Mouse (Mus musculus): Measurements from ENCODE around the gene Gm20388.

Gene Gm20388

GRCm38 (mm10) chr8:120745226-120745625, 834.6 kb downstream of the Gm20388 start:
- peak in 1 of 2 experiments; percentile 53 for DNase-seq

GRCm38 (mm10) chr8:120746007-120746701, 835.5 kb downstream of the Gm20388 start:
- peak; percentile 71 to 74 for DNase-seq

GRCm38 (mm10) chr8:120747286-120747685, 836.6 kb downstream of the Gm20388 start:
- DNase-seq = peak in 1 of 2 experiments; percentile 55

- DNase-seq = no peak
Observed at GRCm38 (mm10) chr8:120750616-120751015, 840.0 kb downstream of the Gm20388 start.

GRCm38 (mm10) chr8:120751226-120752081, 840.8 kb downstream of the Gm20388 start:
- DNase-seq = no peak

- no peak for DNase-seq
Observed at GRCm38 (mm10) chr8:120752082-120752452, 841.4 kb downstream of the Gm20388 start.

- DNase-seq = no peak
Observed at GRCm38 (mm10) chr8:120753476-120753875, 842.8 kb downstream of the Gm20388 start.

GRCm38 (mm10) chr8:120755306-120756297, 845.0 kb downstream of the Gm20388 start:
- no peak for DNase-seq

GRCm38 (mm10) chr8:120758005-120758404, 847.4 kb downstream of the Gm20388 start:
- peak in 1 of 2 experiments; percentile 56 for DNase-seq

- DNase-seq = peak in 1 of 2 experiments; percentile 56
Observed at GRCm38 (mm10) chr8:120759847-120760246, 849.2 kb downstream of the Gm20388 start.

GRCm38 (mm10) chr8:120760341-120761215, 849.9 kb downstream of the Gm20388 start:
- peak; percentile 68 to 69 for DNase-seq

- peak in 1 of 2 experiments; percentile 9 for DNase-seq
Observed at GRCm38 (mm10) chr8:120763267-120763666, 852.6 kb downstream of the Gm20388 start.

GRCm38 (mm10) chr8:120764638-120765037, 854.0 kb downstream of the Gm20388 start:
- DNase-seq = peak in 1 of 2 experiments; percentile 8

GRCm38 (mm10) chr8:120766622-120767021, 856.0 kb downstream of the Gm20388 start:
- DNase-seq = peak; percentile 49 to 52

- DNase-seq = no peak
Observed at GRCm38 (mm10) chr8:120768454-120769218, 858.0 kb downstream of the Gm20388 start.

GRCm38 (mm10) chr8:120777184-120777583, 866.5 kb downstream of the Gm20388 start:
- DNase-seq = peak in 1 of 2 experiments; percentile 38

- no peak for DNase-seq
Observed at GRCm38 (mm10) chr8:120777732-120778131, 867.1 kb downstream of the Gm20388 start.

GRCm38 (mm10) chr8:120779106-120779505, 868.5 kb downstream of the Gm20388 start:
- no peak for DNase-seq

- no peak for DNase-seq
Observed at GRCm38 (mm10) chr8:120783781-120784180, 873.1 kb downstream of the Gm20388 start.

GRCm38 (mm10) chr8:120786753-120787152, 876.1 kb downstream of the Gm20388 start:
- DNase-seq = no peak

- no peak for DNase-seq
Observed at GRCm38 (mm10) chr8:120787631-120788030, 877.0 kb downstream of the Gm20388 start.

All from B cell, adult 2 months (primary cell).